Mouse (Mus musculus): ENCODE results near the gene Cnksr3.

The Cnksr3 gene

GRCm38 (mm10) chr10:7211696-7212482, at the start of gene Cnksr3:
Gene Cnksr3 (minus strand): TSS chr10:7212237.
- DNase-seq (ENCODE audit: low read depth), result peak; percentile 80

GRCm38 (mm10) chr10:7260166-7261108, 48.4 kb upstream of the Cnksr3 start:
- DNase-seq (ENCODE audit: low read depth), result no peak

DNA sequence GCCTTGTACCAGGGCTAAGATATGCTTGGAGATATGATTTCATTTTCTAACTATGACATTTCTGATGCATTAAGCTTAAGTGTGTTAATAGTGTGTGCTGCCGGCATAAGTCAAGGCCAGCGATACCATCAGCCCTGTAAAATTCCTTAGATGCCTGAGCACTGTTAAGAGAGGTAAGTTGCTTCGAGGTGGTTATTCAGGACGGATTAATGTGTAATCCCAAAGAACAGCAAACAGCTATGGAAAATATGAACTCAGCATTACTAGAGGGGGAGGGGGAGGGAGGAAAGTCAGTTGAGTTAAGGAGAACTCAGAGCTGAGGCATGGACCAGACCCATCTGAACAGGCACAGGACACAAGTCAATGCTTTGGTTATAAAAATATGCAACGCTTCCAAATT, 46.6 kb upstream of the Cnksr3 start:
- DNase-seq (ENCODE audit: low read depth), result no peak

- no peak for DNase-seq (ENCODE audit: low read depth)
These were observed 38.4 kb upstream of the Cnksr3 start for GRCm38 (mm10) chr10:7250455-7250854.

- no peak for DNase-seq (ENCODE audit: low read depth)
These were observed 22.6 kb upstream of the Cnksr3 start for GRCm38 (mm10) chr10:7234601-7235000.

GRCm38 (mm10) chr10:7217551-7218127, 5.6 kb upstream of the Cnksr3 start:
- no peak for DNase-seq (ENCODE audit: low read depth)

DNA sequence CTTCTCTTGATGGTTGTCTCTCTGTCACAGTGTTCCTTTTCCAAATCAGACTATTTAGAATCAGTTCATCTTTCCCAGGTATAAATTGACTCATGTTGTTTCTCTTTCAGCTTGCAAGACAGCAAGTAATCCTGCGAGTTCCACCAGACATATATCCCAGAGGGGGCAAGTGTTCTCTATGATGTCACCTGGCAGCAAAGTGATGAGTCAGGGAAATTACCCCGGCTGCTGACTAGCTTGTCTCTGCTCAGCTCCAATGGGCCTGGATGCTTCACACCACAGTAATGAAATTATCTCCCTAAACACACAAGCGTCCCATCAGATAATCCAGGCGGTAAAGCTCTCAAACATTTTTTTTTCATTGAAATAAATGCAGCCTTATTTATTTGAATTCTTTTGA, 2.7 kb upstream of the Cnksr3 start:
- peak; percentile 40 for DNase-seq (ENCODE audit: low read depth)

DNA sequence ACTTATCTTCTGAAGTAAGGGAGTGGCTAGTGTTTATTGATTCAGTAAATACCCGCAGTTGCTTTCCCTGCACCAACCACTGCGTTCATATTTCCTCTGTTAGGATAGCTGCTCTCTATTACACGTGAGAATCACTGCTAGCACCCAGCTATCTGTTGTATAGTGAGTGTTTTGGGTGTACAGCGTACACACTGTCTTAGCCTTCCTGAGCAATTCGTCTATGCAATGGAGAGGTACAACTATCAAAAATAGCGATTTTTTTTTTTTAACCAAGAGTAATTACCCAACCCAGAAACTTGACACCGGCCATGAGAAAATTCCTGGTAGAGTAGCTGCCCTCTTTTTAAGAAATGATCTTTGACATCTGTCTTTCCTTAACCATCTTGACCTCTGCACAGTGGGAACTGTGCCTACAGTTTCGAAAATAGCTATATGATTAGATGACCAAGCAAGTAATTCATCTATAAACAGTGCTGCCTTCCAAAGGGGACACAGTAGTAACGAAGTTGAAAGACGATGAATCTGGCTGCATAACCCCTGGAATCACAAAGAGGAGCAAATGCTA, 1.1 kb upstream of the Cnksr3 start:
- DNase-seq (ENCODE audit: low read depth), result no peak

GRCm38 (mm10) chr10:7212537-7212936, 500 bp upstream of the Cnksr3 start:
- DNase-seq (ENCODE audit: low read depth), result no peak

- peak; percentile 71 for DNase-seq (ENCODE audit: low read depth)
These were observed 894 bp downstream of the Cnksr3 start for GRCm38 (mm10) chr10:7210991-7211695.

- no peak for DNase-seq (ENCODE audit: low read depth)
These were observed 2.2 kb downstream of the Cnksr3 start for GRCm38 (mm10) chr10:7209691-7210455.

- DNase-seq (ENCODE audit: low read depth), result no peak
These were observed 3.1 kb downstream of the Cnksr3 start for GRCm38 (mm10) chr10:7208859-7209441.

- no peak for DNase-seq (ENCODE audit: low read depth)
These were observed 4.7 kb downstream of the Cnksr3 start for GRCm38 (mm10) chr10:7207301-7207700.

- DNase-seq (ENCODE audit: low read depth), result no peak
These were observed 5.5 kb downstream of the Cnksr3 start for GRCm38 (mm10) chr10:7206571-7206970.

DNA sequence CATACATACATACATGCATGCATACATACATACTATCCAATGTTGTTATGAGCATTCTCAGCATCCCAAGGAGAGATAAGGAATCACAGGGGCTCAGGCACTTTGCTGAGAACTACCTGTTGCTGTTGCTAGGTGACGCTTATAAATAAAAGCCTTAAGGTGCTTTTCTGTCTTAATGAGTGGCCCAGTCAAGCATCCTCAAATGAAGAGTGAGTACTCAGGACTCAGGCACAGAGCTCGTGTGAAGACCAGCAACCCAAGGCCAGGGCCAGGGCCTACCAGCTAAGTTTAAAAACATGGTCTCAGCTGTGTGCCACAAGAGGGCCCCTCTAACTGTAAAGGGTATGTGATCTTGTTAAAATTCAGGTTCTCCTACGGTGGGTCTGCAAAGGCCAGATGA, 6.5 kb downstream of the Cnksr3 start:
- no peak for DNase-seq (ENCODE audit: low read depth)

DNA sequence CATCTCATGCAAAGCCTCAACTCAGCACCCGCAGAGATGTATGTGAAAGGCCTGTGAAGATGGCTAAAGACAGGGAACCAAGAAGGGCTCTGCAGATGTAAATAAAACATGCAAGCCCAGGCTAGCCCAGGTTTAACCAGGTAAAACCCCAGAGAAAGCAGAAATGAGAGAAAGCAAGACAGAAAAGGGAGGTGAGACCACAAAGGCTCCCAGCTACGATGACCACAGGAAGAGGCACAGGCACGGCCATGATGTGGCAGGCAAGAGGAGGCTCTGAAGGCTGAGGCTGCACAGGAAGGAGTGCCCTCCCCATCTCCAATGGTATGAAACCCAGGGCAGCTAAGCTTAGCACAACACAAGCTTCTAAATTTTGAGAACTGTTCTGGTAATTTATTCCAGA, 7.1 kb downstream of the Cnksr3 start:
- no peak for DNase-seq (ENCODE audit: low read depth)

- DNase-seq (ENCODE audit: low read depth), result no peak
These were observed 9.5 kb downstream of the Cnksr3 start for GRCm38 (mm10) chr10:7202576-7202975.

DNA sequence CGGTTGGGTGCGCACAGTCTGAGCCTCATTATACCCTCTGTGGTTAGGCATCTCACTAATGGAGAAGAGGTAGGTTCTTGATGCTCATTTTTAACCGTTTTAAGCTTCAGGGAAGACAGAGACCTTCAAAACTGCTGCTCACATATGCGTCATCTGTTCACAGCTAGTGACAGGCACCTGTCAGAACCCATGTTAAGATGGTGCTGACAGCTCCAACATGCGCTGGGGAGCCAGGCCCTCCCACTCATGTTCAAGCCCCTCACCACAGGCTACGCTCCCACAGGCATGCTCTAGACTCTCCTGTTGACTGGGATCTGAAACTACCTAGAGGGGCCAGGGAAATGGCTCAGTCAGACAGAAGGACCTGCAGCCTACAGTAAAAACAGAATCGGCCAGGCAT, 11.4 kb downstream of the Cnksr3 start:
- DNase-seq (ENCODE audit: low read depth), result no peak

DNA sequence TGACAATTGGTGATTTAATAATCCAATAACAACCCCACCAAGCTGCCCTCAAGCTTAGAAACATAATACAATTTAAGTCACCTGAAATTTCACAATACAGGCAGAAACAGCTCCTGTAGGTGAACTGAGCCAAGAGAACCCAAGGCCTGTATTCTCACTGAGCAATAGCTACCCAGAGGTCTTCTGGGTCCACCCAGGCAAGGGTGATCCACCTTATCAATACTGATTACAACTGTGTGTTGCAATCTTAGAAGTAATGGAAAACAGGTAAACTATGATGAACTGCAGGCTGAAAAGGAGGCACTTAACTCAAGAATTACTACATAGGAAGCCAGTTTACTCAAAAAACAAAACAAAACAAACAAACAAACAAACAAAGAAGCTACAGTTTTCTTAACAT, 13.8 kb downstream of the Cnksr3 start:
- DNase-seq (ENCODE audit: low read depth), result no peak

- DNase-seq (ENCODE audit: low read depth), result no peak
These were observed 14.3 kb downstream of the Cnksr3 start for GRCm38 (mm10) chr10:7197733-7198132.
